Mouse (Mus musculus) R1 (cell line): ENCODE data around the gene Mras.

Experiments used
- DNase-seq: peaks from one replicate; pipeline ENCODE4 v3.0.0-alpha.2; 2018; ENCODE audit warnings: low read depth, low spot score

Mras gene

GRCm38 (mm10) chr9:99437031-99437764 is at the start of gene Mras:
Gene Mras, minus strand, starts transcription at chr9:99437381.
- DNase-seq, result peak; percentile 74

GRCm38 (mm10) chr9:99485144-99485543 is 48.0 kb upstream of the Mras start:
- DNase-seq, result no peak

- no peak for DNase-seq
Observed at GRCm38 (mm10) chr9:99484632-99485031, 47.5 kb upstream of the Mras start.

- peak; percentile 47 for DNase-seq
Observed at GRCm38 (mm10) chr9:99483191-99483590, 46.0 kb upstream of the Mras start.

GRCm38 (mm10) chr9:99480764-99481163 is 43.6 kb upstream of the Mras start:
- DNase-seq, result no peak

GRCm38 (mm10) chr9:99479181-99479711 is 42.1 kb upstream of the Mras start:
- no peak for DNase-seq

- DNase-seq, result no peak
Observed at GRCm38 (mm10) chr9:99471334-99471733, 34.2 kb upstream of the Mras start.

- DNase-seq, result no peak
Observed at GRCm38 (mm10) chr9:99470347-99471092, 33.3 kb upstream of the Mras start.

GRCm38 (mm10) chr9:99469681-99470273 is 32.6 kb upstream of the Mras start:
- peak; percentile 63 for DNase-seq

GRCm38 (mm10) chr9:99468572-99468971 is 31.4 kb upstream of the Mras start:
- no peak for DNase-seq

- DNase-seq, result no peak
Observed at GRCm38 (mm10) chr9:99464876-99465275, 27.7 kb upstream of the Mras start.

- no peak for DNase-seq
Observed at GRCm38 (mm10) chr9:99459730-99460129, 22.5 kb upstream of the Mras start.

GRCm38 (mm10) chr9:99458529-99459208 is 21.5 kb upstream of the Mras start:
- peak; percentile 83 for DNase-seq

GRCm38 (mm10) chr9:99454211-99454610 is 17.0 kb upstream of the Mras start:
- DNase-seq, result no peak

- DNase-seq, result peak; percentile 80
Observed at GRCm38 (mm10) chr9:99451161-99451560, 14.0 kb upstream of the Mras start, which contains the start of gene Nme9. Gene Nme9, plus strand, starts transcription at chr9:99451475.

- peak; percentile 90 for DNase-seq
Observed at GRCm38 (mm10) chr9:99449886-99450647, 12.9 kb upstream of the Mras start.

- no peak for DNase-seq
Observed at GRCm38 (mm10) chr9:99447323-99447722, 10.1 kb upstream of the Mras start.

GRCm38 (mm10) chr9:99446259-99446658 is 9.1 kb upstream of the Mras start:
- DNase-seq, result no peak

GRCm38 (mm10) chr9:99444590-99445178 is 7.5 kb upstream of the Mras start:
- DNase-seq, result peak; percentile 85

- DNase-seq, result no peak
Observed at GRCm38 (mm10) chr9:99441647-99442433, 4.7 kb upstream of the Mras start.
